Mouse (Mus musculus) olfactory bulb, adult 2 months (tissue): Measurements from ENCODE around the gene Focad.

Source experiments
- CTCF ChIP-seq: fragments of 200-500 bp; IDR thresholded peaks from 2 replicates; pipeline ENCODE4 v1.5.1; 2012; ENCODE audit warnings: low read depth, mild to moderate bottlenecking, low read length, moderate library complexity; ENCODE audit not compliant: insufficient read depth
- POLR2A ChIP-seq: fragments of 200-500 bp; IDR thresholded peaks from 2 replicates; pipeline ENCODE4 v1.6.1; 2012; ENCODE audit warnings: mild to moderate bottlenecking, low read depth, low read length, moderate library complexity; ENCODE audit not compliant: insufficient read depth

DNA sequence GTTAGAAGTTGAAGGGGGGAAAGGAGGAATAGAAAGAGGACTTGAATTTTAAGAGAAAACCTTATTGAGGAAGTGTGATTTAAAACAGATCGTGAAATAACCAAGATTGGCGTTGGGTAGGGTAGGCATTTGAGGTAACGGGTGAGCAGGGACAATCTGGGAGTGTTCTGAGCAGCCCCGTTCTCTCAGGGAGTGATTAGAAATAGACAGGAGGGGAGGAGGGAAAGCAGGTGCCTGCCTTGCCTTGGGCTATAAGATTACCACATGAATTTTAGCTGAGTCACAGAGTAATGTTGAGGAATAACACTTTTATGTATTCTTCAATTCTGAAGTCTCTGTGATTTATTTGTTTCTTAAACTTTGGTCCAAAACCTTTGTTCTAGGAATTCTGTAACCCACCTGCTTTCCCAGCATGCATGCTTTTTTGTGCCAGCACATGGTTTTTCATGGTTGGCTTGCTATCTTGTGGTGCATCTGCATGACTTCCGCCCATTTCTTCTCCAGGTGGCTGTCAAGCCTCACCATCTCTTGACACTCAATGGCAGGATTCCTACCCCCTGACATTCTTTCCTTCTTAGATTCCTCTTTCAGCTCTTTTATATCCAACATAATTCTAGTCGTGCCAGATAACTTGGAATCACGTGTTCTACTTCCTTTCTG lies 176.1 kb downstream of the Focad start:
- TF ChIP-seq CTCF (no peak), POLR2A (no peak)
